Mouse (Mus musculus): ENCODE measurements around the gene Dennd1b. TPM values are rescaled to one million over a fixed set of nuclear protein-coding genes. Genes with fewer than 3 reads are reported as not detected.

The Dennd1b gene
- polyA plus RNA-seq, 1 experiment from 2014 or later = 6.1 TPM

DNA sequence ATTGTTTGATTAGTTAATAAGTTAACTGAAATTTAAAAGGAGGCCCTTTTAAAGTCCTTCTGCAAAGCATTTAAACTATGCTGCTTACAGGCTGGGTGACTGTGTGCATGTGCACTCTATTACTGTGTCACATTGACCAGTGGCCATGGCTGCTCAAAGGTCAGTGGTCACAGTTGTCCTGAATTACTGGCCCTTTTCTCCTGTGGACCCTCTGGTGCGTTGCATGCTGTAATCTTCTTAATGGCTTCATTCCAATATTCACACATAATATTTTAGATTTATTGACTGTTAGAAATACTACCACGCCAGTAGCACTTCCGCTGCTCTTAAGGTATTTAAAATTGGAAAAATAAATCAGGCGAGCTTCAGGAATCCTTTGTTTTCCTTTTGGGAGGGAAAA is 129.5 kb downstream of the Dennd1b start:
- no peak for ATAC-seq
- Histone ChIP-seq H3K9me3 (replicated peaks; ENCODE audit: control insufficient read depth, low read length) (no peaks in the 10 kb centered on the region), H3K4me2 (ENCODE audit: low read length) (no peak overlapping the region), H3K9ac (ENCODE audit: low read length) (no peak overlapping the region), H3K4me1 (ENCODE audit: control insufficient read depth, insufficient read depth, low read length) (no peaks in the 10 kb centered on the region), H3K36me3 (ENCODE audit: control insufficient read depth, insufficient read depth, low read length) (no peaks in the 10 kb centered on the region), H3K27me3 (replicated peaks; ENCODE audit: control insufficient read depth, insufficient read depth, low read length) (no peaks in the 10 kb centered on the region), H3K4me3 (ENCODE audit: low read depth, low read length) (no peak overlapping the region), H3K27ac (ENCODE audit: low read depth, low read length) (no peak overlapping the region)
- DNase-seq (ENCODE audit: low spot score) = no peak
- WGBS = 74% methylated on average over 4 of the region's 4 CpGs

DNA sequence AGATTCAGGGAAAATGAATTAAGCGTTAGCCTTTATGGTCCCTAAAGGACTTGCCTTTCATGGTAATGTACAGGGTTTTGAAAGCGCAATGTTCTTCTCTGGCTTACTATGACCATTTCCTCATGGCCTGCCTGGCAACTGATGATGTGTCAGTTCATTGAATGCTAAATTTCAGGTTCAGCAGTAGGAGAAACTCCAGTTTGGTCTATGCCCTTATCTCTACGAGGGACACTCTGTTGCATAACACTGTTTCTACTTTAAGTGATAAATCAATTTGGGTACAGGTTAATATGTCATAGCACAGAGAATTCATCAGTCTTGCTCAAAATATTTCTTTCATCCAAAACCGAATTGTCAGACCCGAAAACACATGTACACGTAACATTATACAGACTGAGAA is 133.1 kb downstream of the Dennd1b start:
- no peak for ATAC-seq
- WGBS = 96% methylated on average over 6 of the region's 6 CpGs
- H3K27ac ChIP-seq (ENCODE audit: low read depth, low read length) = no peak overlapping the region
- no peaks in the 10 kb centered on the region for H3K4me1 ChIP-seq (ENCODE audit: control insufficient read depth, insufficient read depth, low read length)
- no peaks in the 10 kb centered on the region for H3K9me3 ChIP-seq (replicated peaks; ENCODE audit: control insufficient read depth, low read length)
- H3K4me2 ChIP-seq (ENCODE audit: low read length) = no peak overlapping the region
- DNase-seq (ENCODE audit: low spot score) = no peak
- no peak overlapping the region for H3K9ac ChIP-seq (ENCODE audit: low read length)
- no peaks in the 10 kb centered on the region for H3K36me3 ChIP-seq (ENCODE audit: control insufficient read depth, insufficient read depth, low read length)
- no peaks in the 10 kb centered on the region for H3K27me3 ChIP-seq (replicated peaks; ENCODE audit: control insufficient read depth, insufficient read depth, low read length)
- no peak overlapping the region for H3K4me3 ChIP-seq (ENCODE audit: low read depth, low read length)

DNA sequence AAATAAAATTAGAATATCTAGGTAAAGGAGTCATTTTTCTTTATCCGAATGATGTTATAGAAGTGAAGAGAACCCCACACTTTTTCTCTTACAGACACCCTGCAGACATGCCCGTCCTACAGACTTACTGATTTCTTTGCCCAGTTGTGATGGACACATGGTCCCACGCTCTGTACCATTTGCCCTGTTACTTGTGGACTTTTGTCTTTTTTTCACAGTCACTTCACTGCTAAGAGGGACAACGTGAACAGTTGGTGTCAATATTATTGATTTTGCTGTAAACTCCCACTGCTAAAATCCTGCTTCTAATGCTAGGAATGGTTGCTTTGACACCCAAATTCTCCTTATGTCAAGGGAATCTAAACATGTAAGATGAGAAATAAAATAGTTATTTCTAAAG is 134.9 kb downstream of the Dennd1b start:
- H3K9me3 ChIP-seq (replicated peaks; ENCODE audit: control insufficient read depth, low read length) = no peaks in the 10 kb centered on the region
- H3K4me1 ChIP-seq (ENCODE audit: control insufficient read depth, insufficient read depth, low read length) = no peaks in the 10 kb centered on the region
- H3K4me3 ChIP-seq (ENCODE audit: low read depth, low read length) = no peak overlapping the region
- H3K4me2 ChIP-seq (ENCODE audit: low read length) = no peak overlapping the region
- 91% methylated on average over 4 of the region's 4 CpGs for WGBS
- no peak overlapping the region for H3K9ac ChIP-seq (ENCODE audit: low read length)
- H3K27me3 ChIP-seq (replicated peaks; ENCODE audit: control insufficient read depth, insufficient read depth, low read length) = no peaks in the 10 kb centered on the region
- no peaks in the 10 kb centered on the region for H3K36me3 ChIP-seq (ENCODE audit: control insufficient read depth, insufficient read depth, low read length)
- ATAC-seq = no peak
- H3K27ac ChIP-seq (ENCODE audit: low read depth, low read length) = no peak overlapping the region
- DNase-seq (ENCODE audit: low spot score) = no peak

DNA sequence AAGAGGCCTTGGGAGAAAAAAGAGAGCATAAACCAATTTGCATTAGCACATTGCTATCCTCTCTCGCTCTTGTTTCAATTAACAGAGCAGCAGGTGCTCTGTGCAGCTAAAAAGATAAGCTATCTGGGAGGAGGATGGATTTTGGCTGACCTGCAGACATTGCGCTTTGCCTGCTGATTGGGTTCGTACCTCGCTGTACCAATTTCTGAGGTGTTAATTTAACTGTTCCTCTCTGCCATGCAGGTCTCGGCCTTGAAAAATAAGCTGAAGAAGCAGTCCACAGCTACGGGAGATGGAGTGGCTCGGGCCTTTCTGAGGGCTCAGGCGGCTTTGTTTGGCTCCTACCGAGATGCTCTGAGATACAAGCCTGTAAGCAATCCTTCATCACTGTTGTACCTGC is 138.5 kb downstream of the Dennd1b start:
- no peak overlapping the region for H3K4me3 ChIP-seq (ENCODE audit: low read depth, low read length)
- DNase-seq (ENCODE audit: low spot score) (peak; percentile 58), ATAC-seq (peak; percentile 67)
- H3K4me2 ChIP-seq (ENCODE audit: low read length) = no peak overlapping the region
- H3K9me3 ChIP-seq (replicated peaks; ENCODE audit: control insufficient read depth, low read length) = no peaks in the 10 kb centered on the region
- WGBS = 33% methylated on average over 9 of the region's 9 CpGs
- H3K36me3 ChIP-seq (ENCODE audit: control insufficient read depth, insufficient read depth, low read length) = 0 out of 2 replicates have a peak, but pooled peaks cover 8% of the 10 kb centered on the region
- H3K9ac ChIP-seq (ENCODE audit: low read length) = no peak overlapping the region
- H3K27ac ChIP-seq (ENCODE audit: low read depth, low read length) = peak overlapping the region; percentile 35; the same call in 1 of the 2 replicates
- H3K4me1 ChIP-seq (ENCODE audit: control insufficient read depth, insufficient read depth, low read length) = no peaks in the 10 kb centered on the region
- H3K27me3 ChIP-seq (replicated peaks; ENCODE audit: control insufficient read depth, insufficient read depth, low read length) = no peaks in the 10 kb centered on the region

DNA sequence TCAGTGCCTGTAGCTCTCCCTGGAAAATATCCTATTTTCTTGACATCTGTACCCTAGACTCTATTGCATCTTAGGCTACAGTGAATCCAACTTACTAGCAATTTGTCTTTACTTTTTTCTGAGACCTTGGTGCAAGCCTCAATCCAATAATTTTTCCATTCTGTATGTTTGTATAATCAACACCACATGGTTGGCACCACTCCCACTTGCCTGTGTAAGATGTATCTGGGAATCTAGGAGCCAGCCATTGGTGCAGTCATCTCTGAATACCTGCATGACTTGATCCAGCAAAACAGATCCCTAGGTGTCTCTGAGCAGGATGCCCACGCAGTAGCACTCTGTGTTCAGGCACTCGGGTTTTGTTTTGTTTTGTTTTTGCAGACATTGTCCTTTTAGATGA is 145.0 kb downstream of the Dennd1b start:
- DNase-seq (ENCODE audit: low spot score) (no peak), ATAC-seq (no peak)
- H3K27ac ChIP-seq (ENCODE audit: low read depth, low read length) = no peak overlapping the region
- H3K4me3 ChIP-seq (ENCODE audit: low read depth, low read length) = no peak overlapping the region
- 0 out of 2 replicates have a peak, but pooled peaks cover 8% of the 10 kb centered on the region for H3K36me3 ChIP-seq (ENCODE audit: control insufficient read depth, insufficient read depth, low read length)
- no peak overlapping the region for H3K9ac ChIP-seq (ENCODE audit: low read length)
- H3K4me1 ChIP-seq (ENCODE audit: control insufficient read depth, insufficient read depth, low read length) = no peaks in the 10 kb centered on the region
- no peak overlapping the region for H3K4me2 ChIP-seq (ENCODE audit: low read length)
- H3K27me3 ChIP-seq (replicated peaks; ENCODE audit: control insufficient read depth, insufficient read depth, low read length) = no peaks in the 10 kb centered on the region
- WGBS = 79% methylated on average over 2 of the region's 2 CpGs
- H3K9me3 ChIP-seq (replicated peaks; ENCODE audit: control insufficient read depth, low read length) = no peaks in the 10 kb centered on the region

DNA sequence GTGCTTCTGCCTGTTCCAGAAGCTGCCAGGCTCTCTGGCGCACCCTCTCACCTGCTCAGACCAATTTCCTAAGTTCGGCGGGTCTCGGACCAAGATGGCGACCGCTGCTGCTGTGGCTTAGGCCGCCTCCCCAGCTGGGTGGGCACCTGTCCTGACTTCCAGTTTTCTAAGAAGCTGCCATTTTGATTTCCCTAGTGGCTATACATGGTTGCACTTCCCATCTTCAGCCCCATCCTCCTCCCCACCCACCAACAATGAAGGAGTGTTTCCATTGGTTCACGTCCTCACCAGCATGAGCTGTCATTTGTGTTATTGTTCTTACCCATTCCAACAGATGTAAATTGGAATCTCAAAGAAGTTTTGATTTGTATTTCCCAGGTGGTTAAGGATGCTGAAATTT is 159.4 kb downstream of the Dennd1b start:
- 98% methylated on average over 8 of the region's 8 CpGs for WGBS
- Histone ChIP-seq H3K27ac (ENCODE audit: low read depth, low read length) (no peak overlapping the region), H3K4me3 (ENCODE audit: low read depth, low read length) (no peak overlapping the region), H3K36me3 (ENCODE audit: control insufficient read depth, insufficient read depth, low read length) (no peaks in the 10 kb centered on the region), H3K27me3 (replicated peaks; ENCODE audit: control insufficient read depth, insufficient read depth, low read length) (no peaks in the 10 kb centered on the region), H3K9me3 (replicated peaks; ENCODE audit: control insufficient read depth, low read length) (no peaks in the 10 kb centered on the region), H3K4me2 (ENCODE audit: low read length) (no peak overlapping the region), H3K4me1 (ENCODE audit: control insufficient read depth, insufficient read depth, low read length) (no peaks in the 10 kb centered on the region), H3K9ac (ENCODE audit: low read length) (no peak overlapping the region)
- ATAC-seq = no peak
- DNase-seq (ENCODE audit: low spot score) = no peak

DNA sequence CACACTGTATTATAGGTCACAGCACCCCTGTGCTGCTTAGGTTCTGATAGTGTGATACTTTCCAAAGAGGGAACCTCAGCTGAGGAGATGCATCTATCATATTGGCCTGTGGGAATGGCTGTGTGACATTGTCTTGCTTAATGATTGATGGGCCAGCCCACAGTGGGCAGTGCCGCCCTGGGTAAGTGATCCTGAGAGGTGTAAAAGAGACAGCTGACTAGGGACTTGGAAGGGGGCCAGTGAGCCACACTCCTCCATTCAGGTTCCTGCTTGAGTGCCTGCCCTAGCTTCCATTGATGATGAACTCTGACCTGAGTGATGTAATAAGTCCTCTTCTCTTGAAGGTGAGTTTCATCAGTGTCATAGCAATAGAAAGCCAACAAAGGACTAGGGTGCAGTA is 176.4 kb downstream of the Dennd1b start:
- H3K4me1 ChIP-seq (ENCODE audit: control insufficient read depth, insufficient read depth, low read length) = no peaks in the 10 kb centered on the region
- no peak for DNase-seq (ENCODE audit: low spot score)
- WGBS = 32% methylated on average over 1 of the region's 1 CpGs
- H3K36me3 ChIP-seq (ENCODE audit: control insufficient read depth, insufficient read depth, low read length) = peaks cover 4% of the 10 kb centered on the region
- H3K9ac ChIP-seq (ENCODE audit: low read length) = no peak overlapping the region
- H3K4me2 ChIP-seq (ENCODE audit: low read length) = no peak overlapping the region
- no peak overlapping the region for H3K27ac ChIP-seq (ENCODE audit: low read depth, low read length)
- no peak overlapping the region for H3K4me3 ChIP-seq (ENCODE audit: low read depth, low read length)
- no peaks in the 10 kb centered on the region for H3K27me3 ChIP-seq (replicated peaks; ENCODE audit: control insufficient read depth, insufficient read depth, low read length)
- ATAC-seq = peak; percentile 37; the same call in 1 of the 2 replicates
- H3K9me3 ChIP-seq (replicated peaks; ENCODE audit: control insufficient read depth, low read length) = no peaks in the 10 kb centered on the region

DNA sequence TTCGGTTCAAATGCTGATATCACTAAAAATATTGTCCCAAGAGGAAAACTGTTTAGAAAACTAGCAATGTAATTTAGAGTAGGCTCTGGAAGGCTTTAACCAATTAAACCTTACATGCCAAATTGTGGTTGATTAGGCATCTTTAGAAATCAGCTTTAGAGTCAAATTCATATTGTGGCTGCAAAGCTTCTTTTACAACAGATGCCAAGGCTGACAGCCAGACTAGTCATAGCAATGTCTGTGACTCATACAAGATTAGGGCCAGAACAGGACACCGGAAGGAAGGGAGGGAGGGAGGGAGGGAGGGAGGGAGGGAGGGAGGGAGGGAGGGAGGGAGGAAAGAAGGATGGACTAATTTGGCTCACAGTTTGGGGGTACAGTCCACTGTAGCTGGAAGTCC is 182.3 kb downstream of the Dennd1b start:
- no peak for ATAC-seq

DNA sequence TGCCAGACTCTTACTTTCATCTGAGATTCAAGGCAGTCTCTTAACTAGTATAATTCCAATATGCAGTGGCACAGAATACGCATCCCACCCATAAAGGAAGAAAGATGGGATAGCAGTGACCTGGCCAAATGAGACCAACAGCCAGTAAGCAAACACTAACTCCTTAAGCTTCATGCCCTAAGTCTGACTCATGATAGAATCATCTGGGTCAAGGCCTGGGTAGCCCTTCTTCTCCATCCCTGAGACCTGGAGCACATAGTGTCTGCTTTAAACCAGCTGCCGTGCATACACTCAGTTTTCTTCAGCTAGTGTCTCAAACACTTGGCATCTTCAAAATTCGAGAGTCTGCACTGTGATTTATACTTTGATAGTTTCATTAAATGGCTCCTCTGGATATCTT is 183.1 kb downstream of the Dennd1b start:
- 95% methylated on average over 3 of the region's 3 CpGs for WGBS
- H3K4me2 ChIP-seq (ENCODE audit: low read length) = no peak overlapping the region
- no peak overlapping the region for H3K9ac ChIP-seq (ENCODE audit: low read length)
- no peaks in the 10 kb centered on the region for H3K4me1 ChIP-seq (ENCODE audit: control insufficient read depth, insufficient read depth, low read length)
- peaks cover 4% of the 10 kb centered on the region for H3K36me3 ChIP-seq (ENCODE audit: control insufficient read depth, insufficient read depth, low read length)
- ATAC-seq = no peak
- H3K4me3 ChIP-seq (ENCODE audit: low read depth, low read length) = no peak overlapping the region
- no peaks in the 10 kb centered on the region for H3K9me3 ChIP-seq (replicated peaks; ENCODE audit: control insufficient read depth, low read length)
- H3K27me3 ChIP-seq (replicated peaks; ENCODE audit: control insufficient read depth, insufficient read depth, low read length) = no peaks in the 10 kb centered on the region
- no peak for DNase-seq (ENCODE audit: low spot score)
- H3K27ac ChIP-seq (ENCODE audit: low read depth, low read length) = no peak overlapping the region

More for the DNA sequence above, 182.3 kb downstream of the Dennd1b start:
- DNase-seq (ENCODE audit: low spot score) = no peak
- H3K36me3 ChIP-seq (ENCODE audit: control insufficient read depth, insufficient read depth, low read length) = peaks cover 4% of the 10 kb centered on the region
- no peak overlapping the region for H3K4me3 ChIP-seq (ENCODE audit: low read depth, low read length)
- WGBS = 91% methylated on average over 1 of the region's 2 CpGs
- H3K9me3 ChIP-seq (replicated peaks; ENCODE audit: control insufficient read depth, low read length) = no peaks in the 10 kb centered on the region
- no peak overlapping the region for H3K4me2 ChIP-seq (ENCODE audit: low read length)
- H3K4me1 ChIP-seq (ENCODE audit: control insufficient read depth, insufficient read depth, low read length) = no peaks in the 10 kb centered on the region
- H3K27me3 ChIP-seq (replicated peaks; ENCODE audit: control insufficient read depth, insufficient read depth, low read length) = no peaks in the 10 kb centered on the region
- H3K27ac ChIP-seq (ENCODE audit: low read depth, low read length) = no peak overlapping the region
- no peak overlapping the region for H3K9ac ChIP-seq (ENCODE audit: low read length)
